Mouse (Mus musculus): Measurements from ENCODE around the gene Plekha1. TPM values are rescaled to one million over a fixed set of nuclear protein-coding genes. Genes with fewer than 3 reads are reported as not detected.

Plekha1 gene
- total and polyA plus RNA-seq, 3 experiments = 0.23 to 8.3 (median 0.36) TPM

DNA sequence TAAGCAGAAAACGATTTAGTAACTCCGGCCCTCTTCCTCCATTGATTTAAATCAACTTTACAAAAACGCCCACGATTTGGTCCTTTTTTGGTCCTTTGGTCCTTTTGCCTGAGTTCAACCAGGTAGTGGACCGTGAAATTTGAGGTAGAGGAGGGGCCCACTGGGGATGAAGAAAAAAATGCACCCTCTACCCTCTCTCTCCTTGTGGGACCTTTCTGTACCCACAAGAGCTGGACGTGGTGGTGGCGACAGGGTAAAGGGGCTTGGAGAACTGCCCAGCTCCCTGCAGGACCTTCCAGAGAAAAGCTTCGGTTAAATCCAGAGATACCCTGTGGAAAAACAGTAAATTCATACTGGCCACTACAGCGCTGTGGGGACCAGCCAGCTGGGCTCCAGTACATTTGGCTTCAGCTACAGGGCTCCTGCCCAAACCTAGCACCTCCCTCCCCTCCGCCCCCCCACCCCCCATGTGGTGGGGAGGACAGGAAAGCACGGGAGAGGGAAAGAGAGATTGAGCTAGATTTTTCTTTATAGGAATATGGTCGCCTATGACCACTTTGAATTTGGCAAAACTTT, 71.8 kb downstream of the Plekha1 start:
- Histone ChIP-seq H3K4me1 (ENCODE audit: control insufficient read depth in 1 of 2, insufficient read depth in 2 of 2) (no peaks in the 10 kb centered on the region), H3K27ac (ENCODE audit: insufficient read depth, low read depth) (no peak overlapping the region), H3K4me3 (replicated peaks in 1 of 3; ENCODE audit: low read depth in 2 of 3, low read length in 2 of 3, poor library complexity in 1 of 3) (no peak overlapping the region), H3K4me2 (ENCODE audit: insufficient read depth, low read depth, poor library complexity, severe bottlenecking) (no peak overlapping the region), H3K27me3 (replicated peaks) (peaks cover 79% of the 10 kb centered on the region), H3K9me3 (replicated peaks; ENCODE audit: low read length) (no peaks in the 10 kb centered on the region), H3K9ac (ENCODE audit: insufficient read depth, low read depth) (no peak overlapping the region), H3K79me2 (replicated peaks; ENCODE audit: control insufficient read depth, extremely low read depth, insufficient read depth, poor library complexity, severe bottlenecking) (no peaks in the 10 kb centered on the region), H3K36me3 (replicated peaks in 1 of 2; ENCODE audit: control insufficient read depth in 1 of 2, insufficient read depth in 1 of 2, low read length in 1 of 2) (no peaks in the 10 kb centered on the region)
- in situ Hi-C loops (cut with MboI; ENCODE audit: low pct_ligation_motif_present, low pct_unique_long_range_greater_than_20kb, low sequenced_read_pairs) = no loop called here
- no peak for DNase-seq (ENCODE audit: extremely low read depth)
- TF ChIP-seq BHLHE40 (IDR thresholded peaks at IDR 0.05; ENCODE audit: low read depth, low read length) (no peak), PAX5 (IDR thresholded peaks at IDR 0.05; ENCODE audit: low read length) (no peak), ELF1 (IDR thresholded peaks at IDR 0.05; ENCODE audit: low read depth, low read length) (no peak), NRF1 (IDR thresholded peaks at IDR 0.05; ENCODE audit: low read depth, low read length) (no peak), ZNF384 (IDR thresholded peaks at IDR 0.05; ENCODE audit: low read depth, low read length) (no peak), SMC3 (IDR thresholded peaks at IDR 0.05; ENCODE audit: low read depth, low read length) (no peak), MEF2A (IDR thresholded peaks at IDR 0.05; ENCODE audit: borderline replicate concordance, low read depth, low read length) (no peak), ZC3H11A (IDR thresholded peaks at IDR 0.05; ENCODE audit: low read depth, low read length) (no peak), TBP (conservative IDR thresholded peaks at IDR 0.05; ENCODE audit: low read depth, low read length) (no peak), CHD2 (IDR thresholded peaks at IDR 0.05; ENCODE audit: low read length) (no peak), ZKSCAN1 (IDR thresholded peaks at IDR 0.05; ENCODE audit: borderline replicate concordance, low read depth, low read length) (no peak), JUND (conservative IDR thresholded peaks at IDR 0.05; ENCODE audit: low read depth, low read length) (no peak), MAZ (IDR thresholded peaks at IDR 0.05; ENCODE audit: low read depth, low read length) (no peak), RCOR1 (conservative IDR thresholded peaks at IDR 0.05; ENCODE audit: low read depth, low read length) (no peak), TCF12 (IDR thresholded peaks at IDR 0.05; ENCODE audit: low read depth, low read length) (no peak), USF2 (conservative IDR thresholded peaks at IDR 0.05; ENCODE audit: low read depth, low read length) (no peak)
- dilution Hi-C loops (cut with MboI; ENCODE audit: extremely low pct_ligation_motif_present, extremely low pct_unique_long_range_greater_than_20kb, low sequenced_read_pairs) = no loop called here

DNA sequence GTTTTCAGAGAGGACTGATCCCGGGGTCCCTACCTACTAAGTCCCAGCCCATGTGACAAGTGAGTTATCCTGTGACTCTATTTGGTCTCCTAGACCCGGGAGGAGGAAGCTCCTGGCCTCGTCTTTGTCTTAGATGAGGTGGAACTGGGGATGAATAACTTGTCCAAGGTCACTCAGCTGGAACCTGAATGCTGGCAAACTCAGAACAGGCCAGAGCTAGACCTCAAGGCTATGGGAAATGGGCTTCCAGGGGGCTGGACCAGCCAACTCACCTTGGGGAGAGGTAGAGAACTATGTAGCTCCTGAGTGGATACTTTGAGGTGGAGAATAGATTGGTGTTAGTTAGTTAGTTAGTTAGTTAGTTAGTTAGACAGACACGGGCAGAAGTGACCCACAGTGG, 72.4 kb downstream of the Plekha1 start:
- Histone ChIP-seq H3K27ac (ENCODE audit: insufficient read depth, low read depth) (no peak overlapping the region), H3K36me3 (replicated peaks in 1 of 2; ENCODE audit: control insufficient read depth in 1 of 2, insufficient read depth in 1 of 2, low read length in 1 of 2) (no peaks in the 10 kb centered on the region), H3K4me3 (replicated peaks in 1 of 3; ENCODE audit: low read depth in 2 of 3, low read length in 2 of 3, poor library complexity in 1 of 3) (no peak overlapping the region), H3K9ac (ENCODE audit: insufficient read depth, low read depth) (no peak overlapping the region), H3K9me3 (replicated peaks; ENCODE audit: low read length) (no peaks in the 10 kb centered on the region), H3K4me1 (ENCODE audit: control insufficient read depth in 1 of 2, insufficient read depth in 2 of 2) (no peaks in the 10 kb centered on the region), H3K79me2 (replicated peaks; ENCODE audit: control insufficient read depth, extremely low read depth, insufficient read depth, poor library complexity, severe bottlenecking) (no peaks in the 10 kb centered on the region), H3K27me3 (replicated peaks) (peaks cover 81% of the 10 kb centered on the region), H3K4me2 (ENCODE audit: insufficient read depth, low read depth, poor library complexity, severe bottlenecking) (no peak overlapping the region)
- TF ChIP-seq RCOR1 (conservative IDR thresholded peaks at IDR 0.05; ENCODE audit: low read depth, low read length) = no peak
- TF ChIP-seq E2F4 (IDR thresholded peaks at IDR 0.05; ENCODE audit: insufficient replicate concordance, low read depth, low read length) = no peak
- TF ChIP-seq ZKSCAN1 (IDR thresholded peaks at IDR 0.05; ENCODE audit: borderline replicate concordance, low read depth, low read length) = no peak
- TF ChIP-seq JUN (IDR thresholded peaks at IDR 0.05; ENCODE audit: insufficient read depth, low read depth, low read length) = no peak
- no peak for TF ChIP-seq MYC (IDR thresholded peaks at IDR 0.05; ENCODE audit: low read depth, low read length)
- TF ChIP-seq NELFE (IDR thresholded peaks at IDR 0.05; ENCODE audit: low read depth, low read length) = no peak
- no peak for TF ChIP-seq JUND (conservative IDR thresholded peaks at IDR 0.05; ENCODE audit: low read depth, low read length)
- in situ Hi-C loops (cut with MboI; ENCODE audit: low pct_ligation_motif_present, low pct_unique_long_range_greater_than_20kb, low sequenced_read_pairs) (no loop called here), dilution Hi-C loops (cut with MboI; ENCODE audit: extremely low pct_ligation_motif_present, extremely low pct_unique_long_range_greater_than_20kb, low sequenced_read_pairs) (no loop called here)
- DNase-seq (ENCODE audit: extremely low read depth) = no peak
